Mouse (Mus musculus): ENCODE measurements around the gene Rbbp8nl. TPM values are rescaled to one million over a fixed set of nuclear protein-coding genes. Genes with fewer than 3 reads are reported as not detected.

Rbbp8nl gene
- total RNA-seq, 2 experiments from 2014 or later = not detected

- DNase-seq (ENCODE audit: extremely low spot score in 1 of 2, low spot score in 2 of 2) = no peak
- no peak overlapping the region for H3K27ac ChIP-seq
- intact Hi-C loops (cut with DNase I) = loop anchor here (5.0 kb wide), 1 partner anchor 38 kb away; no protein-coding TSS in a partner anchor
- no peak for TF ChIP-seq CTCF (IDR thresholded peaks at IDR 0.05)
- no peak overlapping the region for H3K4me3 ChIP-seq
Measured at GRCm38 (mm10) chr2:180234980-180235379, 54.7 kb downstream of the Rbbp8nl start.

GRCm38 (mm10) chr2:180234353-180234752 is 55.3 kb downstream of the Rbbp8nl start:
- no peak for DNase-seq (ENCODE audit: extremely low spot score in 1 of 2, low spot score in 2 of 2)
- intact Hi-C loops (cut with DNase I) = no loop called here
- Histone ChIP-seq H3K27ac (no peak overlapping the region), H3K4me3 (no peak overlapping the region)
- TF ChIP-seq CTCF (IDR thresholded peaks at IDR 0.05) = no peak

DNA sequence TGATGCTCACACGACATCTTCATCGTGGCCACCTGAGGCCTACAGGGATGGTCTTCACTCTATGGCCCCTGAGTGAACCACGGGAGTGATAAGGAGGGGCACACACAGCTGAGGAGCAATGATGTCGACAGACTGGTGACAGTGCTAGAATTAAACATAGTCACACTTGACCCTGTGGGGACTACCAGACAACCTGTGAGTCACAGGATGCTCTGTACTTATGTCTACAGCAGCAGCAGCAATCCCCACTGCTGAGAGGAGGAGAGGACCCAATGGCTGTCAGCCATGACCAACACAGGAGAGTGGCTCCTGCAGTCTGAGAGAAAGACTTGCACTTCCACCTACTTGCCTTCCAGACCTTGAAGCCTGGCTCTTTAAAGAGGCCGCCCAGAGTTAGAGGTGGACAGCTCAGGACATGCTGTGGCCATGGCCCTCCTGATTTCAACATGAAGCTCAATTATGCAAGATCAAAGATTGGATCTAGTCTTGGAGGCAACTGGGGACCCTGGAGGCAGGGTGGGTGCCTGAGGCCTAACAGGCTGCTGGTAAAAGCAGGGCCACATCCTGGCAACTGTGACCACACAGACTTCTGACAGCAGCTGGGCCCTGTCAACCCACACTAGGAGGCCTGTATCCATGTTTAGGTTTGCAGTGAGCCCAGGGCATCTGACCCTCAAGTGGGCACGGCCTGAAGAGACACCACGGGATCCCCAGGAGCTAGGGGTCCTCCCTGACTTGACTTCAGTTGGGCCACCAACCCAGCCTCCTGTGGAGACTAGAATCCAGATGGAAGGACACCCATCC is 56.4 kb downstream of the Rbbp8nl start:
- intact Hi-C loops (cut with DNase I) = no loop called here
- DNase-seq (ENCODE audit: extremely low spot score in 1 of 2, low spot score in 2 of 2) = no peak
- no peak overlapping the region for H3K4me3 ChIP-seq
- H3K27ac ChIP-seq = no peak overlapping the region
- no peak for TF ChIP-seq CTCF (IDR thresholded peaks at IDR 0.05)

GRCm38 (mm10) chr2:180230482-180230881 is 59.2 kb downstream of the Rbbp8nl start:
- no peak overlapping the region for H3K4me3 ChIP-seq
- no peak for DNase-seq (ENCODE audit: extremely low spot score in 1 of 2, low spot score in 2 of 2)
- intact Hi-C loops (cut with DNase I) = no loop called here
- TF ChIP-seq CTCF (IDR thresholded peaks at IDR 0.05) = no peak
- no peak overlapping the region for H3K27ac ChIP-seq

GRCm38 (mm10) chr2:180229129-180229528 is 60.5 kb downstream of the Rbbp8nl start:
- intact Hi-C loops (cut with DNase I) = no loop called here
- no peak for DNase-seq (ENCODE audit: extremely low spot score in 1 of 2, low spot score in 2 of 2)
- Histone ChIP-seq H3K27ac (no peak overlapping the region), H3K4me3 (no peak overlapping the region)
- TF ChIP-seq CTCF (IDR thresholded peaks at IDR 0.05) = no peak

DNA sequence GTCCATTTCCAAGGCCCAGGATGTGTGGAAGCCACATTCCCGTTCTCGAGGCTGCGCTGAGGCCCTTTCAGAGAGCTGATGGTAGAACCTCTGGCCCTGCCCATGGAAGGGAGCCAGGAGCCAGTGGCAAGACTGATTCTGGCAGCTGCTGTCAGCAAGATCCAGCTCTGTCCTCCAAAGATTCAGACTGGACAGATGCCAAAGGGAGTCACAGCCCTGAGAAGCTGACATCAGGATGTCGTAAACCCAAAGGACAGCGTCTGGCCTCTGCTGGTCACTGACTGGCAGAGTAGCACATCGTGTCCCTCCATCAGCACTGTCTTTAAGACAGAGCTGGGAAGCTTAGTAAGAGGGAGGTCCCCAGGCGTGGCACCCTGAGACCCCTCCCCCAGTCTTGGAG is 61.1 kb downstream of the Rbbp8nl start:
- Histone ChIP-seq H3K27ac (no peak overlapping the region), H3K4me3 (no peak overlapping the region)
- no peak for DNase-seq (ENCODE audit: extremely low spot score in 1 of 2, low spot score in 2 of 2)
- intact Hi-C loops (cut with DNase I) = no loop called here
- no peak for TF ChIP-seq CTCF (IDR thresholded peaks at IDR 0.05)

GRCm38 (mm10) chr2:180228060-180228458 is 61.6 kb downstream of the Rbbp8nl start:
- Histone ChIP-seq H3K4me3 (no peak overlapping the region), H3K27ac (no peak overlapping the region)
- no peak for DNase-seq (ENCODE audit: extremely low spot score in 1 of 2, low spot score in 2 of 2)
- TF ChIP-seq CTCF (IDR thresholded peaks at IDR 0.05) = no peak
- intact Hi-C loops (cut with DNase I) = no loop called here

Small RNA genes within 50 kb of the gene (microRNA-seq; reads per million reads assigned to microRNA genes)
- gene Mir3091 = 0 to 0.48 reads per million in 2 experiments

Other genes with a start within 250 kb of the Rbbp8nl start
- gene Psma7, start 247.4 kb downstream of the Rbbp8nl start, total RNA-seq (2021) = 100 to 1,000 TPM; 162 TPM
- 10 to 100 TPM; 38.8 to 40.5 TPM for gene Ss18l1, start 247.4 kb downstream of the Rbbp8nl start, total RNA-seq (2021)
- 10 to 100 TPM; 15.6 to 18.4 TPM for gene Mtg2, start 219.3 kb downstream of the Rbbp8nl start, total RNA-seq (2021)
- 10 to 100 TPM; 84.3 to 85.7 TPM for gene Hrh3, start 185.4 kb downstream of the Rbbp8nl start, total RNA-seq (2021)
- gene Osbpl2, start 170.6 kb downstream of the Rbbp8nl start, total RNA-seq (2021) = 10 to 100 TPM; 46.2 to 50.6 TPM
- gene Adrm1, start 118.4 kb downstream of the Rbbp8nl start, total RNA-seq (2021) = 100 to 1,000 TPM in 1 of 2 experiments, 10 to 100 TPM in 1; 96.4 to 101 TPM
- gene Lama5, start 64.0 kb downstream of the Rbbp8nl start, total RNA-seq (2021) = 10 to 100 TPM in 1 of 2 experiments, 1 to 10 TPM in 1; 9.5 to 11.2 TPM
- gene Rps21, start 32.5 kb downstream of the Rbbp8nl start, total RNA-seq (2021) = 100 to 1,000 TPM; 682 to 702 TPM
- 10 to 100 TPM; 26.0 to 29.0 TPM for gene Cables2, start 16.4 kb downstream of the Rbbp8nl start, total RNA-seq (2021)
- gene Gata5, start 44.8 kb upstream of the Rbbp8nl start, total RNA-seq (2021) = not detected
- gene Slco4a1, start 166.4 kb upstream of the Rbbp8nl start, total RNA-seq (2021) = 1 to 10 TPM; 2.6 to 3.1 TPM
- 1 to 10 TPM; 6.0 to 7.9 TPM for gene Ntsr1, start 210.1 kb upstream of the Rbbp8nl start, total RNA-seq (2021)

Measured in left cerebral cortex, adult 2 months (tissue).